Mouse (Mus musculus) c-Kit-negative CD71-positive TER-119-positive erythroid progenitor cells, embryonic 14.5 days (primary cell): ENCODE data around the gene Fmo4.
"Not testable (repeated sequence)": the region's sequence is repeated elsewhere in the genome, so short reads cannot be mapped to it uniquely, and the experiment has no call there.

Experiments
- DNase-seq: peaks from one replicate; pipeline ENCODE4 v3.0.0-alpha.2; 2013; ENCODE audit warnings: low read depth, low spot score

Gene Fmo4

GRCm38 (mm10) chr1:162792306-162793044 lies 21.3 kb downstream of the Fmo4 start:
- DNase-seq = no peak

- DNase-seq = no peak
These were observed 28.6 kb downstream of the Fmo4 start for GRCm38 (mm10) chr1:162785222-162785621.

- no peak for DNase-seq
These were observed 30.0 kb downstream of the Fmo4 start for GRCm38 (mm10) chr1:162783669-162784248.

- not testable (repeated sequence) for DNase-seq
These were observed 32.7 kb downstream of the Fmo4 start for GRCm38 (mm10) chr1:162781035-162781434.

- no peak for DNase-seq
These were observed 35.7 kb downstream of the Fmo4 start for GRCm38 (mm10) chr1:162777943-162778538.

GRCm38 (mm10) chr1:162773661-162774060 lies 40.1 kb downstream of the Fmo4 start:
- no peak for DNase-seq

GRCm38 (mm10) chr1:162771617-162772360 lies 42.0 kb downstream of the Fmo4 start:
- DNase-seq = no peak

- no peak for DNase-seq
These were observed 61.8 kb downstream of the Fmo4 start for GRCm38 (mm10) chr1:162752009-162752408.

GRCm38 (mm10) chr1:162749607-162750006 lies 64.2 kb downstream of the Fmo4 start:
- DNase-seq = no peak

- DNase-seq = no peak
These were observed 65.0 kb downstream of the Fmo4 start for GRCm38 (mm10) chr1:162748761-162749160.
